Mouse (Mus musculus) E14TG2a.4 (cell line): ENCODE measurements around the gene Il17rb.

ENCODE experiments used
- CTCF ChIP-seq: conservative IDR thresholded peaks from 2 replicates; pipeline ENCODE4 v1.5.1; 2014; ENCODE audit warnings: low read length
- NANOG ChIP-seq: IDR thresholded peaks from 2 replicates; pipeline ENCODE4 v1.6.1; 2014; ENCODE audit warnings: borderline replicate concordance, low read length, mixed read lengths
- POU5F1 ChIP-seq: IDR thresholded peaks from 2 replicates; pipeline ENCODE4 v1.6.1; 2014; ENCODE audit warnings: low read length, borderline replicate concordance

DNA sequence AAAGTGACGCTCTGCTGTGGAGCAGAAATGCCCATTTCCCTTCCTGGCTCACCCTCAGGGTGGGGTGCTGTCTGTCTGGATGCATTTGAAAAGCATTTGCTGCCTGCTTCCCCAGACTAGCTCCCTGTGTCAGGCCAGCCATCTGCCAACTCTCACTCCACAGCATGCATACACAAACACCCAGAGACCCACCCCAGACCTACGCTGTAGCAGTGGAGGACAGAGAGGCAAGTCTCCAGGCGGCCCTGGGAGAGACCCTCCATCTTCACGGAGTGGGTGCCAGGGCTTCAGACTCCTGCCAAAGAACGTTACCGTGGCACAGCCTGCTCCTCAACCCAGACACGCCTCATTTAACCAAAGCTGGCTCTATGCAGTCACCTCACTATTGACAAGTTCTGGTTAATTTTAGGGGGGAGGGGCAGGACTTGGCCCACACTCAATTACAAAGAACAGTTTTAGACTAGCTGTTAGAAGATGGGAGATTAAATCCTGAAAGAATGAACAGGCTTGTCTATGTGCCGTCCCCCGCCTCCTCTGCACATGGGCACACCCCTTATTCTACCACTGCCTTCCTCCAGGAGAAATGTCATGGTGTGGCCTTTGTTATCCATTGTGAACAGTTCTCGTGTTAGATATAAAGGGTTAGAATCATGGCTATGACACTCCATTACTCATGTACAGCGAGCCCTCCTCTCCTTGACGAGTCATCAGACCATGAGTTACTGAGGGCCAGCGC lies 47.5 kb upstream of the Il17rb start:
- TF ChIP-seq CTCF (no peak), POU5F1 (no peak), NANOG (no peak)
